Mouse (Mus musculus) NIH3T3 (cell line): Measurements from ENCODE around the gene Slain2.
"Not testable (repeated sequence)": the region's sequence is repeated elsewhere in the genome, so short reads cannot be mapped to it uniquely, and the experiment has no call there.

ENCODE experiments used
- DNase-seq: peaks from one replicate; pipeline ENCODE4 v3.0.0-alpha.2; 2012; ENCODE audit warnings: low read depth

Slain2 gene

GRCm38 (mm10) chr5:72950252-72950651 lies 36.1 kb downstream of the Slain2 start:
- DNase-seq = no peak

GRCm38 (mm10) chr5:72953996-72954604 lies 40.0 kb downstream of the Slain2 start:
- peak; percentile 30 for DNase-seq

- no peak for DNase-seq
Observed at GRCm38 (mm10) chr5:72957281-72957680, 43.2 kb downstream of the Slain2 start.

GRCm38 (mm10) chr5:72960096-72960495 lies 46.0 kb downstream of the Slain2 start:
- DNase-seq = no peak

- DNase-seq = peak; percentile 35
Observed at GRCm38 (mm10) chr5:72965706-72966105, 51.6 kb downstream of the Slain2 start.

GRCm38 (mm10) chr5:72972435-72972834 lies 58.3 kb downstream of the Slain2 start:
- no peak for DNase-seq

- DNase-seq = peak; percentile 17
Observed at GRCm38 (mm10) chr5:72972934-72973333, 58.8 kb downstream of the Slain2 start.

- no peak for DNase-seq
Observed at GRCm38 (mm10) chr5:72974602-72975001, 60.5 kb downstream of the Slain2 start, which contains the start of gene Gm10135. Gene Gm10135 (minus strand): TSS chr5:72974702.

- DNase-seq = no peak
Observed at GRCm38 (mm10) chr5:72975996-72976395, 61.9 kb downstream of the Slain2 start.

GRCm38 (mm10) chr5:72976539-72976938 lies 62.4 kb downstream of the Slain2 start:
- DNase-seq = no peak

- DNase-seq = peak; percentile 79
Observed at GRCm38 (mm10) chr5:72984091-72984490, 70.0 kb downstream of the Slain2 start.

GRCm38 (mm10) chr5:72987786-72988185 lies 73.7 kb downstream of the Slain2 start:
- DNase-seq = no peak

GRCm38 (mm10) chr5:72989756-72990155 lies 75.7 kb downstream of the Slain2 start:
- DNase-seq = no peak

GRCm38 (mm10) chr5:72992474-72992873 lies 78.4 kb downstream of the Slain2 start:
- no peak for DNase-seq

- DNase-seq = no peak
Observed at GRCm38 (mm10) chr5:72994424-72994823, 80.3 kb downstream of the Slain2 start.

- DNase-seq = no peak
Observed at GRCm38 (mm10) chr5:72994928-72995327, 80.8 kb downstream of the Slain2 start.

GRCm38 (mm10) chr5:72995379-72995778 lies 81.3 kb downstream of the Slain2 start:
- no peak for DNase-seq

- DNase-seq = not testable (repeated sequence)
Observed at GRCm38 (mm10) chr5:72998546-72998945, 84.4 kb downstream of the Slain2 start.

GRCm38 (mm10) chr5:73004046-73004445 lies 89.9 kb downstream of the Slain2 start:
- DNase-seq = no peak

GRCm38 (mm10) chr5:73006784-73007581 lies 92.9 kb downstream of the Slain2 start, which contains the start of gene Slc10a4:
Gene Slc10a4 (plus strand): TSS chr5:73006883.
- DNase-seq = no peak

- no peak for DNase-seq
Observed at GRCm38 (mm10) chr5:73007582-73007959, 93.5 kb downstream of the Slain2 start.

- not testable (repeated sequence) for DNase-seq
Observed at GRCm38 (mm10) chr5:73008230-73008629, 94.1 kb downstream of the Slain2 start.

- not testable (repeated sequence) for DNase-seq
Observed at GRCm38 (mm10) chr5:73011806-73012205, 97.7 kb downstream of the Slain2 start.
